Mouse (Mus musculus): ENCODE measurements around the gene Vps53.

Gene Vps53

DNA sequence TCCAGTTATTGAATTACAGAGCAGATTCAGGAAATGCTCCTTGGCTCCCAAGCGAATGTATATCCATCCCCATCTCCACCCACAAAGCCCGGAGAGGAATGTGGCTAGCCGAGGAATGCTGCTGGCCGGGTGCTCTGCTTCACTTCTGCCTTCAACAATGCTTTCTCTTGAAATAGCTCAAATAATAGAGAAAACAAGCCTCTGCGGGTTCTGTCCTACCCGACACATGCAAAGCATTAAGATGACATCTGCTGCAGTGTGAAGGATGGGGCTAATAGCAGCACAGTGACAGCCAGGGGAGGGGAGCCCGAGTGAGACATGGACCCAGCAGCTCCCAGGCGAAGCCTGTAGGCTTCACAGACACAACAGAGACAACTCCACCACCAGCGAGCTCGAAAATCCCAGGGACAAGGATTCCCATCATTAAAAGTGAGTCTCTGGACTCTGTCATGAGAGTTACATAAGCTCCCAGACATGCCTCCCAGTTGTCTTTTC is 59.0 kb downstream of the Vps53 start:
- in situ Hi-C loops (cut with MboI, MseI) = no loop called here

GRCm38 (mm10) chr11:76110416-76110815 is 69.0 kb downstream of the Vps53 start:
- in situ Hi-C loops (cut with MboI, MseI) = loop anchor here in 1 of 2 experiments (10.0 kb wide), 1 partner anchor 54 kb away; no protein-coding TSS in a partner anchor

- in situ Hi-C loops (cut with MboI, MseI) = no loop called here
These were observed 72.6 kb downstream of the Vps53 start for GRCm38 (mm10) chr11:76106551-76107496.

DNA sequence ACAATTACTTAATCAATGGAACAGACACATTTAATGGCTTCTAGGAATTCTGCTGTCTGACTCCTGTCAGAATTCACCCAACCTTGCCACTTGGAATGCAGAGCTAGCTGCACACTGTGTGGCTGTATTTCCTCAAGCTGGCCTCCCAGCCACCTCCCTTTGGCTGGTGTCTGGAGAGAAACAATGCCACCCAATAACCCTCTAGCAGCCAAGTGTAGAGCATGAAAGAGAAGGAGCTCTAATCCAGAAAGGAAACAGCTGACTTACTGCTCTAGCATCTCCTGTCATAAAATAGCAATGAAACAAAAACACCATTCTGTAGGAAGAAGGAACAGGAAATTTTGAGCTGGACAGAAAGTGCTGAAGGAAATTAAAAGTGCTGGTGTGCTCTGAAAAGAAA is 78.3 kb downstream of the Vps53 start:
- in situ Hi-C loops (cut with MboI, MseI) = no loop called here

- in situ Hi-C loops (cut with MboI, MseI) = no loop called here
These were observed 80.1 kb downstream of the Vps53 start for GRCm38 (mm10) chr11:76099193-76099975.

GRCm38 (mm10) chr11:76093610-76094009 is 85.8 kb downstream of the Vps53 start:
- in situ Hi-C loops (cut with MboI, MseI) = no loop called here

- in situ Hi-C loops (cut with MboI, MseI) = loop anchor here (5.0 kb wide), 3 partner anchors 78 to 318 kb away; partner anchors contain the start of gene Timm22 (in 1 of the 2)
These were observed 89.7 kb downstream of the Vps53 start for GRCm38 (mm10) chr11:76089776-76090175.

DNA sequence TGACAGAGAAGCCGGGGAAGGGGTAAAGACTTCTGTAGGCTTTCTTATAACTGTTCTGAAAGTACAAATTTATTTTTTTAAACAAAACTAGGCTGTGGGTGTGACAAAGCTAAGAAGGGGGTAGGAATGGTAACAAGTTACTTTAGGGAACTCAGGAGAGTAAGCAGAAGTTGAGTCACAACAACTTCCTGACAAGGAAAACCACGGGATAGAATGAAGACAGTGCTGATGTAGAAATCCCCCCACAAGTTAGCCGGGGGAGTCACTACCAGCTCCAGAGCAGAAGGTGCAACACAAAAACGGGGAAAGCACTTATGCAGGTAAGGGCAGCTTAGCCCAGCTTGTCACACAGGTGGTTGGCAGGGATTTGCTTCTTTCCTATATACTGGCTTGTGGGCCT is 90.9 kb downstream of the Vps53 start:
- in situ Hi-C loops (cut with MboI, MseI) = loop anchor here (5.0 kb wide), 3 partner anchors 79 to 319 kb away; partner anchors contain the start of gene Timm22 (in 1 of the 2)

DNA sequence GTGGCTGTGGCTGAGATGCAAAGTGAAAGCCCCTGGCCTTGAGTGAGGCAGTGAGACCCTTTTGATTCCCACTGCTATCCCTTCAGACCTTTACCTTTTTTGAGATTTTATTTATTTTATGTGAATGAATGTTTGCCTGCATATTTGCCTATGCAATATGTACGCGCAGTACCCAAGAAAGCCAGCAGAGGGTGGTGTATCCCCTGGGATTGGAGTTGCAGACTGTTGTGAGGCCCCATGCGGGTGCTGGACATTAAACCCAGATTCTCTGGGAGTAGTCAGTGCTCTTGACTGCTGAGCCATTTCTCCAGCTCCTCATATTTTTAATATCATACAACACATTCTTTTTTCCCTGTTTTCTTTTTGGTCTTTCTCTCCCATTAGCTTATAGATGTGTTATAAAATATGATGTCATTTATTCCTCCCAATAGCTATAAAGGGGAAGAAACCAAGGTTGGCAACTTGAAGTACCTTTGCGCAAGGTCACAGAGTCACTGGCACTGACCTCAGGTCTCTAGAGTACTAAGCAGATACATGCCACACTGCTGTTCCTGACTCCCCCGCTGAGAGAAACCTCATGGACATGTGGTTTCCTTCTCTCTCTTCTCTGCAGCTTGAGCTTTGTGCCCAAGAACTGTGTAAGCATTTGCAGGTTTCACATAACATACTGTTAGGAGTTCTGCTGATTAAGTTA is 93.4 kb downstream of the Vps53 start:
- in situ Hi-C loops (cut with MboI, MseI) = loop anchor here (5.0 kb wide), 3 partner anchors 81 to 321 kb away; partner anchors contain the start of gene Timm22 (in 1 of the 2)

GRCm38 (mm10) chr11:76084943-76085342 is 94.5 kb downstream of the Vps53 start:
- in situ Hi-C loops (cut with MboI, MseI) = loop anchor here (5.0 kb wide), 3 partner anchors 82 to 322 kb away; partner anchors contain the start of gene Timm22 (in 1 of the 2)

- in situ Hi-C loops (cut with MboI, MseI) = no loop called here
These were observed 95.5 kb downstream of the Vps53 start for GRCm38 (mm10) chr11:76083941-76084367.

DNA sequence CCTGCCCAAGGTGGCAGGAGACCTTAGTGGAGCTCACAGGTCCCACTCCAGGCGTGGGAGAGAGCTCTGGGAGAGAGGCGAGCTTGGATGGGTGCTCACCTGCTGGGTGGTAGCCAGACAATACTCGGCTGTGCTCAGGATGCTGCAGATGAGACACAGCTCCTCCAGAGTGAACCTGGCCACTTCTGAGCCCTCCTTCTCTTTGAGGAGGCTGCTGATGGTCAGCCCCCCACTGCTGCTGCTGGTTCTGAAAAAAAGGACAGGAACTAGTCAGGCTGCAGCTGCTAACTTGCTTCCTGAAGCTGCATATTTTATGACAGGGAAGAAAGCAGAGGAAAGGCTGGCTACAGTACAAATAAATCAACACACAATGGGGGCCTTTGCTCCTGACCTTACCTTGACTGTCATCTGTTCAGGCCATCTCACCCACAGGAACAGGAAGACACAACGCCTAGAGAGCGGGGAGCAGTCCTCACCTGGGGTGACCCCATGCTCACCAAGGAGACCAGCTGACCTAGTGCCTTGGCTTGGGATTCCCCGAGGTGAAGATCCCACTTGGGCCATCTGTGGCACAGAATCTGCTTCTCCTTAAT is 98.3 kb downstream of the Vps53 start:
- in situ Hi-C loops (cut with MboI, MseI) = no loop called here

GRCm38 (mm10) chr11:76080293-76080692 is 99.2 kb downstream of the Vps53 start:
- in situ Hi-C loops (cut with MboI, MseI) = no loop called here

DNA sequence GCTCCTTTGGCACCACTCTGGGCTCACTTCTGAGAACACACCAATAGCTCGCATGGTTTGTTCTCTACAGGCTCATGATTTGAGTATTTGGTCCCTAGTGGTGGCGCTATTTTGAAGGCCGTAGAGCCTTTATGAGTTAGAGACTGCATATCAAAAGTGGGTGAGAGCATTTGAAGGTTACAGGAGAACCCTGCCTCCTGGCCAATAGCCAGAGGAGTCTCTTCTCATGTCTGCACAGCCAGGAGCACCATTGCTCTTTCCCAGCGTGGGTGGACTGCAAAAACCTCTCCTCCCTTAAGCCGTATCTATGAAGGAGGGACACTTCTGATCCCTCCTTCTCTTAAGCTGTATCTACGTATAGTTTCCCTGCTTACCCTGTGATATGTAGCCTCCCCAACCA is 102.1 kb downstream of the Vps53 start:
- in situ Hi-C loops (cut with MboI, MseI) = no loop called here

DNA sequence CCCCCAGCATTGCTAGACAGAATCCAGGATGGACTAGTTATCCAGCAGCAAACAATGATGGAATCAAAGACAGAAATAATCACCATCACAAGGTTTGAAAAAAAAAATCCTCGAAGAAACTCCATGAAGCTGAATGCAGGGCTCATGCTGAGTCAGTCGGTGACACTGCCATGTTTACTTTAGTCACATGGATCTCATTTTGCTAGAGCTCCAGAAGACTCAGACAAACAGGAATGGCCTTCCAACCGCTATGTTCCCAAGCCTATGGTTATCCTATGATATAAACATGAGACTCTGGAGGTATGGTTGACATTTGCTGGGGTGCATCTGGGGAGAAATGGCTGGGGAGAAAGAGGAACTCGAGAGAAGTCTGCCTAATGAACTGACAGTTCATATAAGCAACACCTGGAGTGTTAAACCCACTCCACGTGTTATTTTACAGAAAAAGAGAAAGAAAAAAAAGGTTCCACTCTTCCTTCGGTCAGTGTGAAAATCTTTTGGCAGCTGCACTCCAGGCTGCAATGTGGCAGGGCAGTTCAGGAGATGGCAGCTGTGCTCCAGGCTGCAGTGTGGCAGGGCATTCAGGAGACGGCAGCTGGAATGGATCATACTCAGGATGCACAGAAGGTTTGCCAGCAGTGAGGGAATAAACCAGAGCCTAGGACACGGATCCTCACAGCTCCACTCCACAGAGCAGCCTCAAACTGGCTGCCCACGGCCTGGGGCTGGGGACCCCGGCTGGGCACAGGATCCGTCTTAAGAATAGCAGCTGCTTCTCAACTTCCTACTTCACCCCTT is 105.0 kb downstream of the Vps53 start:
- in situ Hi-C loops (cut with MboI, MseI) = no loop called here

DNA sequence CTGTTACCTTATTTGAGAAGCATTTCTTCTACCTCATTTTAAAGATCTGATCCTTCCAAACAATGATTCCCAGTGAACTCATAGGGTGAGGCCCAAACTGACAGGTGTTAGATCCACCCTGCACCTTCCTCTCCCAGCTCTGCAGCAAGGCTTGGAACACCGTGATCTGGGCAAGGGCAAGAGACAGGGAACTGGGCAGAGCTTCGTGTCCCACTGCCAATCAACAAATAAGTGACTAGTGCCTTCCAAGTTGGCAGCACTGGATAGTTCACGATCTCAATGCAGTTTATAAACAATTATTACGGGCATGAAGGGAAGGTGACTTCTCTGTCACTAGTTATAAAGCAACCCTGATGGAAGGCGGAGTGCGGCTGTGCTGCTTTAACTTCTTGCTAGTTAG is 109.6 kb downstream of the Vps53 start:
- in situ Hi-C loops (cut with MboI, MseI) = no loop called here

DNA sequence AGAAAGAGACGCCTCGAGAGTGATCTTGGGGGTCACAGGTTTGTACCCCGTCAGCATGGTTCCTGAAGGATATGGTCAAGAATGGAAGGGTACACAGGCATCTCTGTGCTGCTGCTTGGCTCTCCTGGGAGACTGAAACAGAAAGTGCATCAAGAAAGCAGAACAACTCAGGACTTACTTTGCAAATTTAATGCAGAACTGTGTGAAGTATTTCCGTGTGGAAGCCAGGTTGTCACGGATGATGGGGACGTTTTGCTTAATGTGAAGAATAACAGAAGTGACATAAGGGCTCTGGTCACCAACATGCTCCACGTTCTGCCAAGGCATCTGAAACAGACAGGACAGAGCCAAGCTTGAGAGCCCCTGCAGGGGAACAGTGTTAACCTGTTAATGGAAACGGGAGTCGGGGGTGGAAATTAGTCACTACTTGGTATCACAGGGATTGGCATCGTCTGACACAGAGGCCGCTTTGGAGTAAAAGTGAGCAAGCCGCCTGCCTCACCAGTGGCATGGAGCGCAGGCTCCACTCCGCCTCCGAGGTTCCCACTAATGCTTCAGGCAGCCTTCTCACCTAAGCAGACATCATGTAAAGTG is 112.8 kb downstream of the Vps53 start:
- in situ Hi-C loops (cut with MboI, MseI) = no loop called here

DNA sequence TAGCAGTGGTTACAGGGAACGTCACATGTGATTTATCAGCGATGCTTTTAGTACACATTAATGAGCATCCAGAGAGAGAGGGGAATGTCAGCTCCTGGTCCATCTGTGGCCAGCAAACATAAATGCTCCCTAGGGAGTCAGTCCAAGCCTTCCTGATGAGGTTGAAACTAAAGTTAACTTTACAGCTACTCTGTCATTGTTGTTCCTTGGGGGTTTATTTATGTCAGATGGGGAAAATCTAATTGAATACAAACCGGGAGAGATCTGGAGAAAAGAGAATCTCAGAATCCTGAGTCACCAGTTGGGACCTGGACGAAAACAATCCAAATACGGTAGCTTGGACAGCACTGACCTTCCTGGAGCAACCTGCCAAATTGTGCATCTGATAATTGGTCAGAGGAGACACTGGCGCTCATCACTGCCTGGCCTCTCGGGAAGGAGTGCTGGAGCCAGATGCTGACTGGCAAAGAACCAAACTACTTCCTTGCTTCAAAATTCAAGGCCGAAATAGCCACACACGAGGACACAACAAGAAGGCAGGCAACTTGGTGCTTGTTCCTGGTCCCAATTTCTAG is 113.8 kb downstream of the Vps53 start:
- in situ Hi-C loops (cut with MboI, MseI) = no loop called here

DNA sequence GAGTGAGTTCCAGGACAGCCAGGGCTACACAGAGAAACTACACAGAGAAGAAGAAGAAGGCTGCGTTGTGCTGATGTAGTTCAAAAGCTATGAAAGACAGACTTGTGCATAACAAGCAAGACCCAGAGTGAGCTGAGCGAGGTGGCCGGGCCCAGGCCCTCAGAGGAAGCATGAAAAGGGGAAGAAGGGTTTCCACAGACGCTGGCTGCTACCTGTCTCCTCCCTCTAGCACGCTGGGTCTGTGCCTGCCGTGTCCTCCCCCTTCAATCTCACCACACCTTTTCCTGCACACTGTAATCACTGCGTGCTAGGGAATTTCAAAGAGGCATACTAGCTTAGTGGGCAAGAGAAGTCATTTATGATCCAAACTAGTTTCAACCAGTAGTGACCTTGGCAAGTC is 115.0 kb downstream of the Vps53 start:
- in situ Hi-C loops (cut with MboI, MseI) = no loop called here
